Mouse (Mus musculus): ENCODE results near the gene Pde4d. TPM values are rescaled to one million over a fixed set of nuclear protein-coding genes. Genes with fewer than 3 reads are reported as not detected.

Gene Pde4d
- total RNA-seq, 2 experiments from 2014 or later = 72.4 to 79.0 TPM

- no peak for DNase-seq (ENCODE audit: low spot score in 2 of 2)
Observed at GRCm38 (mm10) chr13:109837453-109837852, 1387.7 kb downstream of the Pde4d start.

GRCm38 (mm10) chr13:109837921-109838320 is 1388.2 kb downstream of the Pde4d start:
- DNase-seq (ENCODE audit: low spot score in 2 of 2) = no peak

- DNase-seq (ENCODE audit: low spot score in 2 of 2) = no peak
Observed at GRCm38 (mm10) chr13:109840251-109840650, 1390.5 kb downstream of the Pde4d start.

GRCm38 (mm10) chr13:109841140-109841822 is 1391.5 kb downstream of the Pde4d start:
- no peak for DNase-seq (ENCODE audit: low spot score in 2 of 2)

GRCm38 (mm10) chr13:109842982-109843381 is 1393.2 kb downstream of the Pde4d start:
- DNase-seq (ENCODE audit: low spot score in 2 of 2) = no peak

GRCm38 (mm10) chr13:109844828-109845227 is 1395.1 kb downstream of the Pde4d start:
- DNase-seq (ENCODE audit: low spot score in 2 of 2) = no peak

- DNase-seq (ENCODE audit: low spot score in 2 of 2) = no peak
Observed at GRCm38 (mm10) chr13:109863826-109864225, 1414.1 kb downstream of the Pde4d start.

GRCm38 (mm10) chr13:109864311-109864710 is 1414.6 kb downstream of the Pde4d start:
- no peak for DNase-seq (ENCODE audit: low spot score in 2 of 2)

- DNase-seq (ENCODE audit: low spot score in 2 of 2) = no peak
Observed at GRCm38 (mm10) chr13:109880392-109880791, 1430.6 kb downstream of the Pde4d start.

GRCm38 (mm10) chr13:109881161-109881857 is 1431.6 kb downstream of the Pde4d start:
- DNase-seq (ENCODE audit: low spot score in 2 of 2) = no peak

- DNase-seq (ENCODE audit: low spot score in 2 of 2) = no peak
Observed at GRCm38 (mm10) chr13:109883636-109884035, 1433.9 kb downstream of the Pde4d start.

- no peak for DNase-seq (ENCODE audit: low spot score in 2 of 2)
Observed at GRCm38 (mm10) chr13:109884812-109885211, 1435.1 kb downstream of the Pde4d start.

- DNase-seq (ENCODE audit: low spot score in 2 of 2) = no peak
Observed at GRCm38 (mm10) chr13:109888293-109888692, 1438.5 kb downstream of the Pde4d start.

- DNase-seq (ENCODE audit: low spot score in 2 of 2) = no peak
Observed at GRCm38 (mm10) chr13:109891194-109891909, 1441.6 kb downstream of the Pde4d start.

GRCm38 (mm10) chr13:109891910-109892265 is 1442.1 kb downstream of the Pde4d start:
- no peak for DNase-seq (ENCODE audit: low spot score in 2 of 2)

- DNase-seq (ENCODE audit: low spot score in 2 of 2) = no peak
Observed at GRCm38 (mm10) chr13:109899442-109900428, 1450.0 kb downstream of the Pde4d start.

- no peak for DNase-seq (ENCODE audit: low spot score in 2 of 2)
Observed at GRCm38 (mm10) chr13:109901811-109902210, 1452.1 kb downstream of the Pde4d start.

- peak; percentile 41 to 48 for DNase-seq (ENCODE audit: low spot score in 2 of 2)
Observed at GRCm38 (mm10) chr13:109902460-109902854, 1452.7 kb downstream of the Pde4d start.

GRCm38 (mm10) chr13:109902855-109903763 is 1453.4 kb downstream of the Pde4d start:
- DNase-seq (ENCODE audit: low spot score in 2 of 2) = peak; percentile 55 to 69
